Mouse (Mus musculus) megakaryocyte, embryonic 14.5 days (primary cell): ENCODE results near the gene Wbp1l.

Experiments used
- FLI1 ChIP-seq: IDR thresholded peaks from 2 replicates; pipeline ENCODE4 v1.6.1; 2012; ENCODE audit warnings: low read length, inconsistent platforms, mixed read lengths
- GATA1 ChIP-seq: IDR thresholded peaks from 3 replicates; pipeline ENCODE4 v1.6.1; 2012; ENCODE audit warnings: mixed read lengths, low read length, inconsistent platforms, borderline replicate concordance

DNA sequence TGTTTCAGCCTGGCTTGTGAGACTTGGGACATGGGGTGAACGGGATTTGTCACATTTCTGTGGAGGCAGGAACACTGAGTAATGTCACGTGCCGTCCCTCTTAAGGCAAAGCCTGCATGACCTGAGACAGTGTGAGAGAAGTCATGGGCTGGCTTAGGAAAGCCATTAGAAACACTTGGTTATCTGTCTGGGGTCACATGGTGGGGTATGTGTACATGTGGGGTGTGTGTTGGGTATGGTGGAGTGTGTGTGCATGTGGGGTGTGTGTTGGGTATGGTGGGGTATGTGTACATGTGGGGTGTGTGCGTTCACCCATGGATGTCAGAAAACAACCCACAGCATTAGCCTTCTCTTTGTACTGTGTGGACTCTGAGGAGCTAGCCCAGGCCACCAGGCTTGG, 48.5 kb upstream of the Wbp1l start:
- TF ChIP-seq GATA1 (no peak), FLI1 (no peak)
